Mouse (Mus musculus) c-Kit-positive CD71-negative TER-119-negative erythroid progenitor cells, embryonic 14.5 days (primary cell): Measurements from ENCODE around the gene Pou3f1.

Source experiments
- DNase-seq: peaks from one replicate; pipeline ENCODE4 v3.0.0-alpha.2; 2013; ENCODE audit warnings: low read depth

Pou3f1 gene

GRCm38 (mm10) chr4:124656518-124656853, at the start of gene Pou3f1:
TSS of gene Pou3f1 (plus strand) at chr4:124656807.
- DNase-seq: no peak

GRCm38 (mm10) chr4:124607166-124607565, 49.4 kb upstream of the Pou3f1 start:
- no peak for DNase-seq

GRCm38 (mm10) chr4:124610066-124610465, 46.5 kb upstream of the Pou3f1 start:
- no peak for DNase-seq

GRCm38 (mm10) chr4:124610703-124611102, 45.9 kb upstream of the Pou3f1 start, which contains the start of gene 3100002H09Rik:
TSS of gene 3100002H09Rik (minus strand) at chr4:124610803.
- DNase-seq: no peak

- no peak for DNase-seq
Observed at GRCm38 (mm10) chr4:124611768-124612167, 44.8 kb upstream of the Pou3f1 start.

- no peak for DNase-seq
Observed at GRCm38 (mm10) chr4:124614189-124614588, 42.4 kb upstream of the Pou3f1 start.

- no peak for DNase-seq
Observed at GRCm38 (mm10) chr4:124615406-124615960, 41.1 kb upstream of the Pou3f1 start.

GRCm38 (mm10) chr4:124615986-124616385, 40.6 kb upstream of the Pou3f1 start:
- DNase-seq: no peak

GRCm38 (mm10) chr4:124616636-124617035, 40.0 kb upstream of the Pou3f1 start:
- DNase-seq: no peak

- DNase-seq: no peak
Observed at GRCm38 (mm10) chr4:124618599-124618998, 38.0 kb upstream of the Pou3f1 start.

- DNase-seq: no peak
Observed at GRCm38 (mm10) chr4:124621406-124621805, 35.2 kb upstream of the Pou3f1 start.

- DNase-seq: no peak
Observed at GRCm38 (mm10) chr4:124622566-124622965, 34.0 kb upstream of the Pou3f1 start.

GRCm38 (mm10) chr4:124624111-124624581, 32.5 kb upstream of the Pou3f1 start:
- DNase-seq: no peak

GRCm38 (mm10) chr4:124626836-124627235, 29.8 kb upstream of the Pou3f1 start:
- DNase-seq: no peak

- no peak for DNase-seq
Observed at GRCm38 (mm10) chr4:124631456-124631855, 25.2 kb upstream of the Pou3f1 start.

GRCm38 (mm10) chr4:124632856-124633255, 23.8 kb upstream of the Pou3f1 start:
- no peak for DNase-seq

- peak; percentile 23 for DNase-seq
Observed at GRCm38 (mm10) chr4:124633281-124633680, 23.3 kb upstream of the Pou3f1 start.

GRCm38 (mm10) chr4:124639715-124640114, 16.9 kb upstream of the Pou3f1 start:
- no peak for DNase-seq

GRCm38 (mm10) chr4:124643859-124644258, 12.7 kb upstream of the Pou3f1 start:
- no peak for DNase-seq

- no peak for DNase-seq
Observed at GRCm38 (mm10) chr4:124644974-124645433, 11.6 kb upstream of the Pou3f1 start.

- no peak for DNase-seq
Observed at GRCm38 (mm10) chr4:124646591-124646990, 10.0 kb upstream of the Pou3f1 start.

GRCm38 (mm10) chr4:124647909-124648308, 8.7 kb upstream of the Pou3f1 start:
- DNase-seq: no peak

- no peak for DNase-seq
Observed at GRCm38 (mm10) chr4:124652886-124653285, 3.7 kb upstream of the Pou3f1 start.
